Mouse (Mus musculus): ENCODE data around the gene Ptpra. TPM values are rescaled to one million over a fixed set of nuclear protein-coding genes. Genes with fewer than 3 reads are reported as not detected.

Gene Ptpra
- polyA plus RNA-seq, 1 experiment from 2014 or later: 92.2 TPM

DNA sequence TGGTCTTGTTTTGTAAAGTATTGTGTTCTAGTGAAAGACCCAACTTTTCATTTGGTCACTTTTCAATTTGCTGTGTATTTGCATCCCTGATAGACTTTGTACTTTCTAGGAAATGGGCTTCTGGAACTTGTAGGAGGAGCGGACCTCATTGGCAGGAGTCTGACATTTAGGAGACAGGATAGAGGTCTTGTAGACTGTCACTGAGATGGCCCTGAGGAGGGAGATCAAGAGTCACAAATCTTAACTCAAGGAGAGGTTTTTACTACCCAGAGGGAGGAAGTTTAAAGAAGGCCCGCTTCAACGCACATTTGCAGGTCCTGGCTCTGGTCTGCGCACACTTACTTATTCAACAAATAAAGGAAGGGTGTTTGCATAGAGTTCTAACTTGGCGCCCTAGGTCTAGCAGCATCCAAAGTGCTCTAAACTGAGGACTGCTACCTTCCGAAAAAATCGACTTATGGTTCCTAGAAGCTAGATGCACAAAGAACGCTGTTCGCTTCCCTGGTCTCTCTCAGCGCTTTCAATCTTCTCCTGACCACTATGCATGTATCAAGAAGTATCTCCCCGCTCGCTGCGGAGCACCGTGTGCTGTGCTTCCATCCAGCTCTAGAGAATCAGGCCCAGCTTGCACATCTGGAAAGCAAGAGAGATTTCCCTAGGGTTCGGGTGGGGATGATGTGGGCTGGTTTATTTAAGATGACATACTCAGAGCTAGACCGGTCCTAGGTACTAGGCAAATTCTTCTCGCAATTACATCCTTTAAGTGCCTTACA is 871 bp upstream of the Ptpra start:
- Histone ChIP-seq H3K9ac (peak overlapping the region; percentile 90), H3K4me3 (replicated peaks) (peak overlapping the region; percentile 94), H3K36me3 (peaks cover 9% of the 10 kb centered on the region), H3K4me2 (peak overlapping the region; percentile 92), H3K27ac (0 out of 2 replicates have a peak overlapping the region, but pooled peaks have one; percentile 93), H3K4me1 (peaks cover 27% of the 10 kb centered on the region), H3K27me3 (peaks cover 8% of the 10 kb centered on the region; the same call in 1 of the 2 replicates), H3K9me3 (replicated peaks) (no peaks in the 10 kb centered on the region)
- 6% methylated on average over 17 of the region's 17 CpGs for WGBS
- ATAC-seq (replicated peaks; ENCODE audit: low FRiP score): peak; percentile 5; the same call in 1 of the 2 replicates

GRCm38 (mm10) chr2:130450434-130450796 is 337 bp downstream of the Ptpra start:
- H3K27ac ChIP-seq: peak overlapping the region; percentile 93
- no peaks in the 10 kb centered on the region for H3K9me3 ChIP-seq (replicated peaks)
- no peaks in the 10 kb centered on the region for H3K36me3 ChIP-seq
- WGBS: under 1% methylated on average over 43 of the region's 47 CpGs
- peak overlapping the region; percentile 90 for H3K9ac ChIP-seq
- peak; percentile 89 for ATAC-seq (replicated peaks; ENCODE audit: low FRiP score)
- H3K4me1 ChIP-seq: peaks cover 31% of the 10 kb centered on the region
- peaks cover 8% of the 10 kb centered on the region; the same call in 1 of the 2 replicates for H3K27me3 ChIP-seq
- H3K4me2 ChIP-seq: peak overlapping the region; percentile 92
- H3K4me3 ChIP-seq (replicated peaks): peak overlapping the region; percentile 94

- peak overlapping the region; percentile 92 for H3K4me2 ChIP-seq
- H3K27ac ChIP-seq: no peak overlapping the region
- no peak for ATAC-seq (replicated peaks; ENCODE audit: low FRiP score)
- peaks cover 8% of the 10 kb centered on the region; the same call in 1 of the 2 replicates for H3K27me3 ChIP-seq
- WGBS: 40% methylated on average over 14 of the region's 14 CpGs
- H3K36me3 ChIP-seq: no peaks in the 10 kb centered on the region
- peak overlapping the region; percentile 94 for H3K4me3 ChIP-seq (replicated peaks)
- peaks cover 34% of the 10 kb centered on the region for H3K4me1 ChIP-seq
- H3K9ac ChIP-seq: peak overlapping the region; percentile 90
- H3K9me3 ChIP-seq (replicated peaks): no peaks in the 10 kb centered on the region
These were observed 1.1 kb downstream of the Ptpra start for GRCm38 (mm10) chr2:130451086-130451726.

GRCm38 (mm10) chr2:130451727-130452090 is 1.6 kb downstream of the Ptpra start:
- no peak for ATAC-seq (replicated peaks; ENCODE audit: low FRiP score)
- Histone ChIP-seq H3K4me2 (peak overlapping the region; percentile 92), H3K9me3 (replicated peaks) (no peaks in the 10 kb centered on the region), H3K36me3 (no peaks in the 10 kb centered on the region), H3K27ac (no peak overlapping the region), H3K9ac (peak overlapping the region; percentile 90; the same call in 1 of the 2 replicates), H3K27me3 (peaks cover 8% of the 10 kb centered on the region; the same call in 1 of the 2 replicates), H3K4me3 (replicated peaks) (peak overlapping the region; percentile 94), H3K4me1 (peaks cover 35% of the 10 kb centered on the region)
- 47% methylated on average over 3 of the region's 3 CpGs for WGBS

- Histone ChIP-seq H3K27me3 (peaks cover 8% of the 10 kb centered on the region; the same call in 1 of the 2 replicates), H3K9me3 (replicated peaks) (no peaks in the 10 kb centered on the region), H3K9ac (no peak overlapping the region), H3K36me3 (no peaks in the 10 kb centered on the region), H3K4me2 (no peak overlapping the region), H3K4me1 (peaks cover 35% of the 10 kb centered on the region), H3K27ac (no peak overlapping the region), H3K4me3 (replicated peaks) (no peak overlapping the region)
- no peak for ATAC-seq (replicated peaks; ENCODE audit: low FRiP score)
- WGBS: 62% methylated on average over 2 of the region's 2 CpGs
These were observed 2.2 kb downstream of the Ptpra start for GRCm38 (mm10) chr2:130452266-130452665.

GRCm38 (mm10) chr2:130453421-130453820 is 3.3 kb downstream of the Ptpra start:
- Histone ChIP-seq H3K9ac (no peak overlapping the region), H3K27me3 (peaks cover 6% of the 10 kb centered on the region; the same call in 1 of the 2 replicates), H3K36me3 (no peaks in the 10 kb centered on the region), H3K4me2 (no peak overlapping the region), H3K4me1 (peaks cover 35% of the 10 kb centered on the region), H3K27ac (no peak overlapping the region), H3K9me3 (replicated peaks) (no peaks in the 10 kb centered on the region), H3K4me3 (replicated peaks) (no peak overlapping the region)
- ATAC-seq (replicated peaks; ENCODE audit: low FRiP score): no peak
- 72% methylated on average over 6 of the region's 6 CpGs for WGBS

- 86% methylated on average over 6 of the region's 6 CpGs for WGBS
- no peaks in the 10 kb centered on the region for H3K36me3 ChIP-seq
- H3K27ac ChIP-seq: no peak overlapping the region
- H3K27me3 ChIP-seq: no peaks in the 10 kb centered on the region
- no peak overlapping the region for H3K4me3 ChIP-seq (replicated peaks)
- H3K9ac ChIP-seq: no peak overlapping the region
- no peak overlapping the region for H3K4me2 ChIP-seq
- H3K4me1 ChIP-seq: peaks cover 26% of the 10 kb centered on the region
- no peak for ATAC-seq (replicated peaks; ENCODE audit: low FRiP score)
- no peaks in the 10 kb centered on the region for H3K9me3 ChIP-seq (replicated peaks)
These were observed 4.8 kb downstream of the Ptpra start for GRCm38 (mm10) chr2:130454748-130455370.

GRCm38 (mm10) chr2:130457871-130458270 is 7.8 kb downstream of the Ptpra start:
- H3K27ac ChIP-seq: no peak overlapping the region
- H3K4me1 ChIP-seq: peaks cover 17% of the 10 kb centered on the region
- no peak for ATAC-seq (replicated peaks; ENCODE audit: low FRiP score)
- H3K9me3 ChIP-seq (replicated peaks): no peaks in the 10 kb centered on the region
- H3K4me3 ChIP-seq (replicated peaks): no peak overlapping the region
- no peaks in the 10 kb centered on the region for H3K36me3 ChIP-seq
- no peak overlapping the region for H3K9ac ChIP-seq
- WGBS: 90% methylated on average over 3 of the region's 3 CpGs
- H3K4me2 ChIP-seq: no peak overlapping the region
- no peaks in the 10 kb centered on the region for H3K27me3 ChIP-seq

GRCm38 (mm10) chr2:130459576-130459975 is 9.5 kb downstream of the Ptpra start:
- WGBS: 89% methylated on average over 3 of the region's 3 CpGs
- peaks cover 13% of the 10 kb centered on the region for H3K4me1 ChIP-seq
- no peak overlapping the region for H3K4me2 ChIP-seq
- H3K27ac ChIP-seq: no peak overlapping the region
- H3K36me3 ChIP-seq: 0 out of 2 replicates have a peak, but pooled peaks cover 8% of the 10 kb centered on the region
- ATAC-seq (replicated peaks; ENCODE audit: low FRiP score): no peak
- no peaks in the 10 kb centered on the region for H3K27me3 ChIP-seq
- H3K9me3 ChIP-seq (replicated peaks): no peaks in the 10 kb centered on the region
- H3K4me3 ChIP-seq (replicated peaks): no peak overlapping the region
- no peak overlapping the region for H3K9ac ChIP-seq

- Histone ChIP-seq H3K4me2 (peak overlapping the region; percentile 3; the same call in 1 of the 2 replicates), H3K4me1 (peaks cover 9% of the 10 kb centered on the region), H3K9me3 (replicated peaks) (no peaks in the 10 kb centered on the region), H3K9ac (no peak overlapping the region), H3K4me3 (replicated peaks) (no peak overlapping the region), H3K36me3 (0 out of 2 replicates have a peak, but pooled peaks cover 8% of the 10 kb centered on the region), H3K27me3 (no peaks in the 10 kb centered on the region), H3K27ac (no peak overlapping the region; the same call in 1 of the 2 replicates)
- WGBS: 49% methylated on average over 15 of the region's 15 CpGs
- no peak for ATAC-seq (replicated peaks; ENCODE audit: low FRiP score)
These were observed 11.4 kb downstream of the Ptpra start for GRCm38 (mm10) chr2:130461287-130462071.

- Histone ChIP-seq H3K27me3 (no peaks in the 10 kb centered on the region), H3K4me1 (peaks cover 5% of the 10 kb centered on the region), H3K27ac (no peak overlapping the region), H3K36me3 (0 out of 2 replicates have a peak, but pooled peaks cover 8% of the 10 kb centered on the region), H3K9ac (no peak overlapping the region), H3K4me2 (no peak overlapping the region), H3K4me3 (replicated peaks) (no peak overlapping the region), H3K9me3 (replicated peaks) (no peaks in the 10 kb centered on the region)
- ATAC-seq (replicated peaks; ENCODE audit: low FRiP score): no peak
- WGBS: 85% methylated on average over 1 of the region's 1 CpGs
These were observed 16.4 kb downstream of the Ptpra start for GRCm38 (mm10) chr2:130466438-130466837.
